Mouse (Mus musculus) lung, adult 2 months (tissue): ENCODE data around the gene Syn2. TPM values are rescaled to one million over a fixed set of nuclear protein-coding genes. Genes with fewer than 3 reads are reported as not detected.
A peak's percentile ranks its signal among the peaks of the same experiment; 100 is the strongest.

Experiments
- DNase-seq: peaks from one replicate; pipeline ENCODE4 v3.0.0; 2022
- H3K4me1 ChIP-seq: fragments of 200-500 bp; 2 replicates; pipeline ENCODE4 v1.6.1; 2011; ENCODE audit warnings: low read length; ENCODE audit not compliant: control insufficient read depth, insufficient read depth
- H3K4me3 ChIP-seq: fragments of 200-500 bp; replicated peaks from 2 replicates; pipeline ENCODE3; 2011; ENCODE audit warnings: low read depth, mild to moderate bottlenecking, control low read depth, low read length; ENCODE audit errors: extremely low read depth
- CTCF ChIP-seq: fragments of 200-500 bp; IDR thresholded peaks from 2 replicates; pipeline ENCODE4 v1.5.1; 2011; ENCODE audit warnings: mild to moderate bottlenecking, low read length, control low read depth; ENCODE audit not compliant: insufficient read depth
- POLR2A ChIP-seq: fragments of 200-500 bp; IDR thresholded peaks from 2 replicates; pipeline ENCODE4 v1.6.1; 2011; ENCODE audit warnings: low read depth, mild to moderate bottlenecking, control low read depth, low read length, borderline replicate concordance; ENCODE audit errors: extremely low read depth
- WGBS: fragments of 180-500 bp; shearing (Covaris S2); methylation state at CpG from one replicate; pipeline ENCODE4 v1.1.7; 2018; 5-methylcytosine and 5-hydroxymethylcytosine counted together
- polyA plus RNA-seq: library from polyadenylated mRNA; depleted of rRNA; stranded (reverse); fragments of >200 nt; gene quantifications from 2 replicates; pipeline ENCODE4 v1.2.3, GENCODE M21; 2012

The Syn2 gene
- polyA plus RNA-seq, 1 experiment = 11.5 TPM

DNA sequence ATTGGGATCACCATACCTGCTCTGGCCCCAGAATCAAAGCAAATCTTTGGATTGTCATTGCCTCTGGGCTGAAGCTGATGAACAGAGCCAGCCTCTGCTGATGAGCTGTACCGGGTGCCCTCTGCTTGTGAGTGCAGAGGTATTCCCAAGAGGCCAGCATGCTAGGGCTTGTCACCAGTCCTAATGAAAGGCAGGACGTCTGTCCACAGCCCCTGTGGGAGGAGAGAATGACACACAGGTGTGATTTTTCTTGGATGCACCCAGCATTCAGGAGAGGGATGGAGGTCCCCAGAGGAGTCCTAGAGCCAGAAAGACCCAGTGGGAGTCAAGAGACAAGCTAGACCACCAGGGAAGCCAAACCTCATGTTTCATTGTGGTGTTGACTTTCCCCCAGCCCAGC, 144.9 kb downstream of the Syn2 start:
- Histone ChIP-seq H3K4me1 (no peaks in the 10 kb centered on the region), H3K4me3 (no peak overlapping the region)
- WGBS = 54% methylated on average over 2 of the region's 2 CpGs
- no peak for TF ChIP-seq POLR2A
- TF ChIP-seq CTCF = no peak
- no peak for DNase-seq

DNA sequence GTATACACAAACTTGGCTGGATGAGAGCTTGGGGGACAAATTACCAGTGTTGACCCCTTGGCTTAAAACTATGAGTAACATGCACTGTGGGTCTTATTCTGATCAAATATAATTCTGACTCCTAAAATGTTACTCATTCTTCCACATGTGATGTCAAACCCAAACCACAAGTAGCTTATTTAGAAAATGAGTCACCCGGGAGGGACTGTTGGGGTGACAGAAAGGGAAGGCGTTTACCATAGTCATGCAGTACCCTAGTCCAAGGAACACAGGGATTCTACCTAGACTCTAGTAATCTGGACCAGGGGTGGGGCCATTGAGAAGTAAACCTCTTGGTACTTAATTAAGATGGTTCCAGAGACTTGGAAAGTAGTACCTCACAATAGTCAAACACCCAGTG, 149.5 kb downstream of the Syn2 start:
- 77% methylated on average over 2 of the region's 2 CpGs for WGBS
- Histone ChIP-seq H3K4me3 (no peak overlapping the region), H3K4me1 (no peaks in the 10 kb centered on the region)
- no peak for DNase-seq
- no peak for TF ChIP-seq POLR2A
- TF ChIP-seq CTCF = no peak

- no peak overlapping the region for H3K4me3 ChIP-seq
- DNase-seq = no peak
- TF ChIP-seq POLR2A (no peak), CTCF (no peak)
- no peaks in the 10 kb centered on the region for H3K4me1 ChIP-seq
- 71% methylated on average over 6 of the region's 6 CpGs for WGBS
Observed at GRCm38 (mm10) chr6:115286441-115286840, 151.7 kb downstream of the Syn2 start.

DNA sequence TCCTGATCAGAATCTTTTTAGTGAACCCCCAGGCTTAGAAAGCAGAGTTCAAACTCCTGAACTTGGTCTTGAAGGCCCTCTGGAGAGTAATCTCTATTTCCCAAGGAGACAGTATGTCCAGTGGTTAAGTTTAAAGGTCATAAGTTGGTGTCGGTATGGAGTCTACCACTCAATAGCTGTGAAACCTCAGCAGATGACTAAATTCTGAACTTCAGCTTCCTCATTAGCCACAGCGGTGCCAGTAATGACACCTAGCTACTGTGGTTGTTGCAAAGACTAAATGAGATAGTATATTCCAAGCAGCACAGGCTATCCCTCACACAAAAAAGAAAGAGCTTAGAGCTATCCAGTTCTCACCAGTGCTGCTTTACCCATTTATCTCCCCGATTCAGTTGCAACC, 153.5 kb downstream of the Syn2 start:
- H3K4me1 ChIP-seq = no peaks in the 10 kb centered on the region
- 90% methylated on average over 3 of the region's 3 CpGs for WGBS
- TF ChIP-seq POLR2A (no peak), CTCF (no peak)
- DNase-seq = no peak
- H3K4me3 ChIP-seq = no peak overlapping the region

GRCm38 (mm10) chr6:115290561-115290960, 155.9 kb downstream of the Syn2 start:
- Histone ChIP-seq H3K4me3 (no peak overlapping the region), H3K4me1 (no peaks in the 10 kb centered on the region)
- TF ChIP-seq CTCF = no peak
- TF ChIP-seq POLR2A = no peak
- WGBS = 75% methylated on average over 5 of the region's 5 CpGs
- no peak for DNase-seq

- DNase-seq = no peak
- Histone ChIP-seq H3K4me1 (no peaks in the 10 kb centered on the region), H3K4me3 (no peak overlapping the region)
- no peak for TF ChIP-seq CTCF
- WGBS = 83% methylated on average over 2 of the region's 2 CpGs
Observed at GRCm38 (mm10) chr6:115291068-115291467, 156.4 kb downstream of the Syn2 start.

DNA sequence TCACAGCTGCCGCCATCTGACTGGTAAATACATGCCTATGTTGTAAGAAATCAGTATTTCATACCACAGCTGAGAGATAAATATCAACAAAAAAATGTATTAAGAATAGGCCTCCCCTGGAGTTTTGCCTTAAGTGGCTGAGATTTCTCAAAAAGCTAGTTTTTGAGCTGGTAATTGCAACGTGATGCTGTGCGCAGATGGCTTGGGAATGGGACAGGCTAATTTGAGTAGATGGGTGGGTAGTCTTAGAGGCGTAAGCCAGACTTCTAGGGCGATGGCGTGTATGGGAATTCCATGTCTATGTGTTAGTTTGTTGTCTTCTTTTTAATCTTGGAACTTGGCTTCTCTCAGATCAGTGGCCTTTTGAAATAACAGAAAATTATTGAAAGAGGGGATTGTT, 157.1 kb downstream of the Syn2 start:
- 91% methylated on average over 6 of the region's 6 CpGs for WGBS
- Histone ChIP-seq H3K4me3 (no peak overlapping the region), H3K4me1 (no peaks in the 10 kb centered on the region)
- no peak for DNase-seq
- TF ChIP-seq POLR2A (no peak), CTCF (no peak)

- Histone ChIP-seq H3K4me1 (no peaks in the 10 kb centered on the region), H3K4me3 (no peak overlapping the region)
- no peak for DNase-seq
- 73% methylated on average over 6 of the region's 6 CpGs for WGBS
- TF ChIP-seq POLR2A = no peak
- no peak for TF ChIP-seq CTCF
Observed at GRCm38 (mm10) chr6:115292621-115293020, 157.9 kb downstream of the Syn2 start.

DNA sequence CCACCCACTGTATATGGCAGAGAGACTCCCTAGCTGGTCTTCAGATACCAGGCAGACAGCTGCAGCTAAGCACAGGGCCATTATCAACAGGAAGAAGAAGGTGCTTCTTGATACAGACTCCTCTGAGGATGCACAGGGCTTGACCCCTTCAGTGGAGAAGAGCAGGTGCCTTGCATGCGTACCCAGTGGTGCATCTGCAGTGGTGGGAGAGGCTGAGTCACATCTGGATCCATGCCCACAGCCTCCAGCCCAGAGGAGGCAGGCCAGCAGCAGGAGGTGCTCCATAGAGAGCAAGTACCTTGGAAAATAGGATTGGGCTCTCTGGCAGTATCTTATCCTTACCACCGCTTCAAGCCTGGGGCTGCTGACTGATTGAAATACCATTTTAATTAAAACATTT, 159.2 kb downstream of the Syn2 start:
- H3K4me3 ChIP-seq = no peak overlapping the region
- no peak for DNase-seq
- TF ChIP-seq POLR2A (no peak), CTCF (no peak)
- no peaks in the 10 kb centered on the region for H3K4me1 ChIP-seq
- 81% methylated on average over 2 of the region's 2 CpGs for WGBS

DNA sequence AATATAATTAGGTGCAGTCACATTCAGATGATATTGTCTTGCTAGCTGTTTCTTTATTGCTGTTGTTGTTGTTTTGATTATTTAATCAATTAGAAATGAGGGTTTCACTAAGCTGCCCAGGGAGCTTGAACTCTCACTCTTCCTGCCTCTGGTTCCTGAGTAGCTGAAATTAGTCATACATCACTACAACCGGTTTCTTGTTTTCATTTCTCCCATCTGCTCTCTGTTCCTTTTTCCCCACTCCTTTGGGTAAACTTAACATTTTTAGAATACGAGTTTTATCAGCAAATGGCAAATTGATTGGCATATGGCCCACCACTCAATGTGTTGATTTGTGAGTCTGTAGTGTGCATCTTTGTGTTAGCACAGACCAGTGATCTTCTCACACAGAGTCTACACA, 172.4 kb downstream of the Syn2 start:
- H3K4me3 ChIP-seq = no peak overlapping the region
- no peak for TF ChIP-seq POLR2A
- no peak for TF ChIP-seq CTCF
- WGBS = 39% methylated on average over 2 of the region's 2 CpGs

GRCm38 (mm10) chr6:115312780-115313179, 178.1 kb downstream of the Syn2 start:
- WGBS = 56% methylated on average over 12 of the region's 12 CpGs
- DNase-seq = no peak
- 0 out of 2 replicates have a peak, but pooled peaks cover 2% of the 10 kb centered on the region for H3K4me1 ChIP-seq
- H3K4me3 ChIP-seq = no peak overlapping the region
- peak; percentile 18; the same call in 1 of the 2 replicates for TF ChIP-seq POLR2A
- no peak for TF ChIP-seq CTCF

More for the DNA sequence above, 172.4 kb downstream of the Syn2 start:
- DNase-seq = no peak
- H3K4me1 ChIP-seq = no peaks in the 10 kb centered on the region
